Mouse (Mus musculus) midbrain, embryonic 15.5 days (tissue): ENCODE measurements around the gene Gtpbp1. TPM values are rescaled to one million over a fixed set of nuclear protein-coding genes. Genes with fewer than 3 reads are reported as not detected.

Experiments used
- ATAC-seq: fragments of 200-750 bp; cut with Nextera tagmentation; replicated peaks from 2 replicates; pipeline ENCODE4 v1.8.0; 2017; ENCODE audit warnings: moderate TSS enrichment
- H3K27ac ChIP-seq: fragments of 300-500 bp; sonication (generic); 2 replicates; pipeline ENCODE4 v1.5.1; 2015; ENCODE audit warnings: mild to moderate bottlenecking, inconsistent platforms
- H3K27me3 ChIP-seq: fragments of 300-500 bp; sonication (generic); replicated peaks from 2 replicates; pipeline ENCODE4 v1.6.1; 2015; ENCODE audit warnings: inconsistent platforms
- H3K36me3 ChIP-seq: fragments of 300-500 bp; sonication (generic); replicated peaks from 2 replicates; pipeline ENCODE4 v1.6.1; 2015; ENCODE audit warnings: inconsistent platforms
- H3K4me1 ChIP-seq: fragments of 300-500 bp; sonication (generic); 2 replicates; pipeline ENCODE4 v1.6.1; 2015; ENCODE audit warnings: inconsistent platforms
- H3K4me2 ChIP-seq: fragments of 300-500 bp; sonication (generic); 2 replicates; pipeline ENCODE4 v1.6.1; 2015; ENCODE audit warnings: inconsistent platforms, mild to moderate bottlenecking, moderate library complexity
- H3K4me3 ChIP-seq: fragments of 300-500 bp; sonication (generic); 2 replicates; pipeline ENCODE4 v1.5.1; 2015; ENCODE audit warnings: mild to moderate bottlenecking, inconsistent platforms
- H3K9ac ChIP-seq: fragments of 300-500 bp; sonication (generic); 2 replicates; pipeline ENCODE4 v1.6.1; 2015; ENCODE audit warnings: mild to moderate bottlenecking, inconsistent platforms
- H3K9me3 ChIP-seq: fragments of 300-500 bp; sonication (generic); 2 replicates; pipeline ENCODE4 v1.6.1; 2016; ENCODE audit warnings: inconsistent platforms
- WGBS: fragments of 180-500 bp; shearing (Covaris S2); methylation state at CpG from one replicate; pipeline ENCODE4 v1.1.7; 2015; ENCODE audit warnings: mixed read lengths; 5-methylcytosine and 5-hydroxymethylcytosine counted together
- polyA plus RNA-seq: library from polyadenylated mRNA; unstranded; fragments of >200 nt; fragmentation: Nextera tagmentation; extraction: Ambion mirVana; gene quantifications from 2 replicates; pipeline ENCODE4 v1.2.1, GENCODE M21; 2015

Gtpbp1 gene
- polyA plus RNA-seq, 1 experiment from 2014 or later: 57.4 TPM

DNA sequence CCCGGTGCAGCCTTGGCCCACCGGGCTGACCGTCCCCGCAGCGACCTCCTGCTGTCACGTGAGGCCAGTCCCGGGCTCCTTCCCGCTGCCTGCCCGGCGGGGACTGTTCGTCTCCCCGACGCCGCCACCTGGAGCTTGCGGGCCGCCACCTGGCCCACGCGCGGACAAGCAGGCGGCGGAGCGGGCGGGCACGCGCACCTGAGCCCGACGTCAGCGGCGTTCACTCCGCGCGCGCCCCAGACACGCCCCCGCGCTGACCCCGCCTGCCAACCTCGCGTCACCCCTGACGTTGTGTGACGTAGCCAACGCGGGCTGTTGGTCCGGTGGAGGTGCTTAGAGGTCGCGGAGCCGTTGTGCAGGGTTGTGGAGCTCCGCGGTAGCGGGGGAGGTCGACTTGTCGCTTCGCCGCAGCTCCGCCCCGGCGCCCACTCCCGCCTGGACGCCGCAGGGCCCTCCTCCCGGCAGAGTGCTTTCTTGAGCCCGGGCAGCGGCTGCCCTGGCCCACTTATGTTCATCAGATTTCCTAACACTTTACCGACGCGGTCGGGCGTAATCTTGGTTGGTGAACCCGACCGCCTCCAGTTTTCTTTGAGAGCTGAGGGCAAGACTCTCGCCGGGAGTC, 2.9 kb upstream of the Gtpbp1 start, which contains the start of gene Josd1:
TSS of gene Josd1 (minus strand) at position 274 of the 622 bp plus-strand sequence.
- H3K27me3 ChIP-seq: no peaks in the 10 kb centered on the region
- peak within 1 kb of the TSS; percentile 83 for H3K4me2 ChIP-seq
- peak within 1 kb of the TSS; percentile 96 for H3K27ac ChIP-seq
- no peaks in the 10 kb centered on the region for H3K9me3 ChIP-seq
- WGBS: under 1% methylated on average over 68 of the region's 72 CpGs
- peak within 1 kb of the TSS; percentile 84 for H3K9ac ChIP-seq
- H3K4me1 ChIP-seq: peaks cover 66% of the 10 kb centered on the region
- ATAC-seq: peak; percentile 55
- 0 out of 2 replicates have a peak, but pooled peaks cover 2% of the 10 kb centered on the region for H3K36me3 ChIP-seq
- H3K4me3 ChIP-seq: peak within 1 kb of the TSS; percentile 81

DNA sequence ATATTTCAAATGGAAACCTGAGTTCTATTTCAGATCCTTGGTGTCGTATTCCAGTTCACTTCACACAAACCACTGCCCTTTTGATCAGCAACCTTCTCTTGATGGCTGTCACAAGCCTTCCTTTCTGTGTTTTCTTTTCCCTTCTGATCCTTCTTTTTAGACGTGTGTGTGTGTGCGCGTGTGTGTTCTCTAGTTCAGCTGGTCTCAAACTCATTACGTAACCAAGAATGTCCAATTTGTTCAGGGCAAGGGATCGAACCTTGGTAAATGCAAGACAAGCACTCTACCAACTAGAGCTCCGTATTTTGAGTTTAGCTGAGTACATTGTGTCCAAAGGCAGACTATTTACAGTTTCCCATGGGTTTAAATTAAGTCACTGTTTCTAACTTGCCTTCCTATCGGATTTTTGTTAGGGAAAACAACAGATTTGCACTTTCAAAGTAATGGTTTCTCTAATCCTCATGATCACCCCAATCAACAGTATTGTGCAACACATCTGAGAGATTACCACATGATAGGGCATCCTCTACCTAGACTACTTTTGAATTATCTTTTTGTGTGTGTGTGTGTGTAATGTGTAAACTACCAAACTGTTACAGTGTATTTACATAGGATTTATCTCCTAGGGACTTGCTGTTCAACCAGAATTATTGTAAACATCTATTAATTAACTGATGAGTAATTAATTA, 2.2 kb upstream of the Gtpbp1 start:
- Histone ChIP-seq H3K27me3 (no peaks in the 10 kb centered on the region), H3K9ac (peak overlapping the region; percentile 84), H3K27ac (peak overlapping the region; percentile 96), H3K9me3 (no peaks in the 10 kb centered on the region), H3K4me2 (peak overlapping the region; percentile 83), H3K4me3 (peak overlapping the region; percentile 81), H3K36me3 (0 out of 2 replicates have a peak, but pooled peaks cover 2% of the 10 kb centered on the region), H3K4me1 (peaks cover 65% of the 10 kb centered on the region)
- WGBS: 3% methylated on average over 8 of the region's 8 CpGs
- no peak for ATAC-seq

DNA sequence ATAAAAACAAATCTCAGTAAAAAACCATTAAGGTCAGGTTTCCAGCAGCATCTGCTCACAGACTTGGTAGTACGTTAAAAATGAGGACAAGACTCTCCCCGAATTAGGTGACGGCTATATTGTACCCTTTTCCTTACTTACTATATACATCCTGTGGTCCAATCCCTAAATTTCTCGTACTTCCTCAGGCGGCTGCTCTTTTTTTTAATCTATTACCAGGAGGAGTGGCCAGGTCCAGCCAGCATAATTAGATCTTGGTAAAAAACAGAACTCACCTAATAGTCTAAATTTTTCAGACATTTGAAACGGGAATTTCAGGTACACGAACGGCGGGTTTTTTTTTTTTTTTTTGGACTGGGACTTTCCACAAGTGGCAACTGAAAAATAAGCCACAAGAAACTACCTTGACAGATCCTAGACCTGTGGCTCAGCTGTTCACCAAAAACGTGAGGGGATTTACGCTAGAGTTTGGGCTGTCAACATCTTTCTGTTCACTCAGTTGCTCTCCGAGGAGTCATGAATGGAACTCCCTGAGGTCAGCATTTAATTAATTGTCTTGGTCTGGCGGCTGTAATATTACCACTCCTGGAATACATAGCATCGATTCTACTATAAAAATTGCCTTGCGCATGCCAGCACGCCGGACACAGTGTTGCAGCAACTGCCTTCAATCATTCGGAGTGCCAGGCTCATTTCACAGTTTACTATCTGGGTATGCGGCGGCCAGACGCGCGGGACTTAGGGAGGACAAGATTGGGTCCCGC, 801 bp upstream of the Gtpbp1 start:
- Histone ChIP-seq H3K4me1 (peaks cover 51% of the 10 kb centered on the region), H3K27ac (peak overlapping the region; percentile 70), H3K4me2 (peak overlapping the region; percentile 59), H3K36me3 (no peaks in the 10 kb centered on the region; the same call in 1 of the 2 replicates), H3K9ac (no peak overlapping the region), H3K4me3 (peak overlapping the region; percentile 86), H3K27me3 (no peaks in the 10 kb centered on the region), H3K9me3 (no peaks in the 10 kb centered on the region)
- 19% methylated on average over 24 of the region's 24 CpGs for WGBS
- no peak for ATAC-seq

DNA sequence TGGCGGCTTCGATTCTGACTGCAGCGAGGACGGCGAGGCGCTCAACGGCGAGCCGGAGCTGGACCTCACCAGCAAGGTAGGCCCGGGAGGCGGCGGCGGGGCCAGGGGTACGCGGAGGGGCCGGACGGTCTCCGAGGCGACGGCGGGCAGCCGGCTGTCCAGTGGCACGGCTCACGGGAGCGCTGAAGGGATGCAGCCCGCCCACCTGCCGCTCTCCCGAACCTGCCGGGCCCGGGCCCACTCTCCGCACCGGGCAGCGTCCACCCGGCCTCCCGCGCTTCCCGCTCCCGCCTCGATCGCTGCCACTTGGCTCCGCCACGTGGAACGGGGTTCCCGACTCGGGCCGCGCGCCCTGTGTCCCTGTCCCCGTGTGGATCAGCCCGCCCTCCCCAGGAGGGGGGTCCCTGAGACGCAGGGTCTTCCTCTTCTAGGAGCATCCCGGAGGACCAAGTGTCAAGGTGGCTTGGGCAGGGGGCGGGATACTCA, 421 bp downstream of the Gtpbp1 start:
- Histone ChIP-seq H3K27ac (peak overlapping the region; percentile 88), H3K9ac (peak overlapping the region; percentile 77), H3K4me1 (peaks cover 39% of the 10 kb centered on the region), H3K36me3 (no peaks in the 10 kb centered on the region; the same call in 1 of the 2 replicates), H3K9me3 (no peaks in the 10 kb centered on the region), H3K4me2 (peak overlapping the region; percentile 93), H3K4me3 (peak overlapping the region; percentile 86), H3K27me3 (no peaks in the 10 kb centered on the region)
- peak; percentile 40 for ATAC-seq
- WGBS: under 1% methylated on average over 52 of the region's 53 CpGs

DNA sequence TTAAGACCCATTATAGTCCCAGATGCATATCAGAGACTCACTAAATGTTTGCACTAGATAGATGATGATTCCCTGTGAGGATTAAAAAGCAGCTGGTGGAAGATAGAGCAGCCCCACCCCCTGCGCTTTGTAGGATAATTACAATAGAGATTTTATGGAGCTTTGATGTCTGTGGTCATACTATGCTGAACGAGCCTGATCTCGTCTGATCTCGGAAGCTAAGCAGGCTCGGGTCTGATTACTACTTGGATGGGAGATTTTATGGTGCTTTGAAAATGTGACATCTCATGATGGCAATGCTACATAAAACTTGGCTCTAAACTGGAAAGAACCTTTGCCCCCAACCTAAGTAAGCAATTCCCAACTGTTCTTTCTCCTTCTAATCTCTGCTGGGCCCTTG, 1.7 kb downstream of the Gtpbp1 start:
- Histone ChIP-seq H3K4me1 (peaks cover 39% of the 10 kb centered on the region), H3K4me2 (peak overlapping the region; percentile 93; the same call in 1 of the 2 replicates), H3K9me3 (no peaks in the 10 kb centered on the region), H3K4me3 (no peak overlapping the region), H3K27ac (no peak overlapping the region), H3K36me3 (no peaks in the 10 kb centered on the region; the same call in 1 of the 2 replicates), H3K9ac (no peak overlapping the region), H3K27me3 (no peaks in the 10 kb centered on the region)
- ATAC-seq: no peak
- WGBS: 71% methylated on average over 5 of the region's 5 CpGs

DNA sequence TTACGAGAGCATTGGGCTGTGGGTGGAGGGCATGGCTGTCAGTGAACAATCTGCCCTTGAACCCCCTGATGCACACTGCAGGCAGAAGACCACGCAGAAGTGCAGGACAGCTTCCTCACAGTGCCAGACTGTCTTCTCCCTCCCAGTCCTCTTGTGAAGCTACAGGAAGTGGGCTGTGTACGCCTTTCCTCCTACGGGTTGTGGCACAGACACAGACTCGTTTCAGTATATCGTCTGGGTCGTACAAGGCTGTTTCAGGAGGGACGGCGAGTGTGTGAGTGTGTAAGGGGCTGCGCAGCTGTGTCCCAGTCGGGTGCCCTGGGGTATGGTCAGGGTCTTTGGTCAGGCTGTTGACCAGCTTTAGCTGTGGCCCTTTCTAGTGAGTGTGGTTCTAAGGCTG, 3.1 kb downstream of the Gtpbp1 start:
- Histone ChIP-seq H3K27me3 (no peaks in the 10 kb centered on the region), H3K27ac (no peak overlapping the region), H3K36me3 (no peaks in the 10 kb centered on the region; the same call in 1 of the 2 replicates), H3K9ac (no peak overlapping the region), H3K9me3 (no peaks in the 10 kb centered on the region), H3K4me1 (peaks cover 33% of the 10 kb centered on the region), H3K4me2 (no peak overlapping the region), H3K4me3 (no peak overlapping the region)
- ATAC-seq: no peak
- 90% methylated on average over 11 of the region's 11 CpGs for WGBS

DNA sequence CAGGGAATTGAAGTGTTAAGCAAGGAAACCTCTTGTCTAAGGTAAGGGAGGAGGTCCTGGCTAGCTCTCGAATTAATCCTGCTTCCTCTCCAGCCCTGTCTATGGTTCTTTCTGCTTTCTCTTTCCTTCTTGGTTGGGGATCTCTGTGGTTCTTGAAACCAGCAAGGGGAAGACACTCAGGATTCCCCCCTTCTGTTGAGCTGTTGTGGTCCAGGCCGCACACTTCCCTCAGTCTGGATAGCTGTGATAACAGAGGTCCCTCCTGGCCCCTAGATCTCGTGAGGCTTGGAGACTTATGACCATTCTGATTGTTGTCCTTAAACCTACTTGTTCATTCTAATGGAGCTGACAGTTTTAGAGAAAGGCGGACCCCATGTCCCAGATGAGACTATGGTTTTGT, 3.9 kb downstream of the Gtpbp1 start:
- Histone ChIP-seq H3K36me3 (no peaks in the 10 kb centered on the region; the same call in 1 of the 2 replicates), H3K27me3 (no peaks in the 10 kb centered on the region), H3K9ac (no peak overlapping the region), H3K4me3 (no peak overlapping the region), H3K4me1 (peaks cover 31% of the 10 kb centered on the region), H3K4me2 (no peak overlapping the region), H3K27ac (no peak overlapping the region), H3K9me3 (no peaks in the 10 kb centered on the region)
- no peak for ATAC-seq
- 91% methylated on average over 4 of the region's 4 CpGs for WGBS

DNA sequence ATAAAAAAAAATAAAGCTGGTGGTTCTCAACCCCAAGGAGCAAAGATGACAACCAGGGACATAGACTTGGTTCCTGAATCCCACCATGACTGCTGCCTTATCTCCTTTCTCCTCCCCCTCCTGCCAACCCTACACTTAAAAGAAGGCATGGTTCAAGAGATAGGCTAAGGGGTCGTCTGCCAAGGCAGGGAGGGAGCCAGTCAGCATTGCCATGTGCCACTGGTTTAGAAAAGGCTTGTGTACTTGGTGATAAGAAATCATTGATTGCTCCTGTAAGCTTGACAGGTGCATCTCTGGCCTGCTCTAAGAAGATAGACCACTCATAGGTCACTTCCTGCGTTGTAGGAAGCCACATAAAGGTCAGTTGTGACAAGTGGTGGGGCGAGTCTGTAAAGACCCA, 4.9 kb downstream of the Gtpbp1 start:
- H3K9me3 ChIP-seq: no peaks in the 10 kb centered on the region

DNA sequence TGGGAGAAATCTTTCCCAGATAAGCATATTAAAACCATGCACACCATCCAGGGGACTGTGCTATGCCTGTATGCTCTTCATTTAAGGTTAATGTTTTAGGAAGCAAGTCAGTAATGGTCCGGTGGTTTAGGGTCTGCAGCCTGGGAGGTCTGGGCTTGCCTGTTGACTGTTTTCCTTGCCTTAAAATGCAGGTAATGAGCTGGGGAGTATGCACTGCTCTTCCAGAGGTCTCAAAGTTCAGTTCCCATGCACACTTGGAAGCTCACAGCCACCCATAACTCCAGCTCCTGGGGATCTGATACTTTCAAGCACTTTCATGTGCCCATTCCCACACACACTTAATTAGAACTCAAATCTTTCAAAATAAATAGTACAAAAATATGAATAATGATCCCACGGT, 5.9 kb downstream of the Gtpbp1 start:
- H3K9ac ChIP-seq: no peak overlapping the region
- H3K27ac ChIP-seq: no peak overlapping the region
- no peak overlapping the region for H3K4me3 ChIP-seq
- ATAC-seq: no peak
- no peaks in the 10 kb centered on the region for H3K27me3 ChIP-seq
- no peaks in the 10 kb centered on the region; the same call in 1 of the 2 replicates for H3K36me3 ChIP-seq
- peaks cover 24% of the 10 kb centered on the region for H3K4me1 ChIP-seq
- no peak overlapping the region for H3K4me2 ChIP-seq
- H3K9me3 ChIP-seq: no peaks in the 10 kb centered on the region
- 97% methylated on average over 2 of the region's 2 CpGs for WGBS

More for the DNA sequence above, 4.9 kb downstream of the Gtpbp1 start:
- Histone ChIP-seq H3K27me3 (no peaks in the 10 kb centered on the region), H3K36me3 (no peaks in the 10 kb centered on the region; the same call in 1 of the 2 replicates), H3K4me1 (peaks cover 25% of the 10 kb centered on the region), H3K4me2 (no peak overlapping the region), H3K27ac (no peak overlapping the region), H3K4me3 (no peak overlapping the region), H3K9ac (no peak overlapping the region)
- ATAC-seq: no peak
- WGBS: 79% methylated on average over 3 of the region's 3 CpGs

DNA sequence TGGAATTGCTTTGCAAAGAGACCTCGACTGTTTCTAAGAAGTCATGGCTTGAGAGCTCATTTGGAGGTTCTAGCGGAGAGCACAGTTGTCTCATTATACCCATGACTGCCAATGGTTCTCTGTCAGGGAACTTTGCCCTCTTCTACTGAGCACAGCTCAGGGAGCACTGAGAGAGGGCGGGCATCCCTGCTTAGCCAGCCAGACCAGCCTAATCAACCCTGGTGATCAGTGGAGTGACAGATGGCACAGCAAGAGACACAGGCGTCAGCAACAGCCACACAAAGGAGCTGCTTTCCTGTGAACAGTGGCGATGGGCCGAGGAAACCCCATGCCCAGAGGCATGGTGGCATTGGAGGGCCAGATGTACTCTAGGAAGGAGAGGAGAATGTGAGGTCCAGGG, 6.4 kb downstream of the Gtpbp1 start:
- Histone ChIP-seq H3K4me3 (no peak overlapping the region), H3K36me3 (no peaks in the 10 kb centered on the region; the same call in 1 of the 2 replicates), H3K9ac (no peak overlapping the region), H3K4me2 (no peak overlapping the region), H3K27ac (peak overlapping the region; percentile 45; the same call in 1 of the 2 replicates), H3K27me3 (no peaks in the 10 kb centered on the region), H3K4me1 (peaks cover 19% of the 10 kb centered on the region), H3K9me3 (no peaks in the 10 kb centered on the region)
- no peak for ATAC-seq
- 67% methylated on average over 6 of the region's 6 CpGs for WGBS

DNA sequence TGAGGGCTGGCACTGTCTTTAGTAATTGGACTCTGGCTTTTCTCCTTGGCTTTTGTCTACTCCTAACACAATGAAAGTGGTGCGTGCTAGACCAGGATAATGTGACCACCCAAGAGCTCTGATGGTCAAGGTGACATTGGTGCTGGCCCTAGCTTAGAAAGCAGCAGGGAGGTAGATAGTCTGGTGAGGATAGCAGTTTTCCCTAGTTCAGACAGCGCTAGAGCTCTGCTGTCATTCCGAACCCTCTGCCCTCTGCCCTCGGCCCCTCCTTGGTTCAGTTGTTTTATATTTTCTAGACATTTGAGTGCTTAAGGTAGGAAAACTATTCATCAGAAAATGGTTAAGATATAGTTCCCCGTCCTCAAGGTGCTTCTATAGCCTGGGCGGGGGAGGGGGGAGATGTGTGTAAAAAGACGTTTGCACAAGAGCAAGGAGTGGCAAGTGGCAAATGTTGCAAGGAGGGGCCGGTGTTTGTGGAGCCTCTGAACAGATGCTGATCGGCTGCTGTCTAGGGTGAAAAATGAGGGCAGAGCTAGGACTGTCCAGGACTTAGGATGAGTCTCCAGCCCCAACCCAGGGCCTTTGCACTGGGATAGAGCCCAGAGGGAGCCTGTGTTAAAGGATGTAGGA, 7.0 kb downstream of the Gtpbp1 start:
- Histone ChIP-seq H3K9me3 (no peaks in the 10 kb centered on the region), H3K9ac (no peak overlapping the region), H3K4me3 (no peak overlapping the region), H3K36me3 (no peaks in the 10 kb centered on the region; the same call in 1 of the 2 replicates), H3K27me3 (no peaks in the 10 kb centered on the region), H3K4me2 (no peak overlapping the region), H3K4me1 (peaks cover 12% of the 10 kb centered on the region), H3K27ac (peak overlapping the region; percentile 45; the same call in 1 of the 2 replicates)
- ATAC-seq: no peak
- WGBS: 84% methylated on average over 9 of the region's 9 CpGs
